Mouse (Mus musculus): ENCODE results near the gene Pcdh19. TPM values are rescaled to one million over a fixed set of nuclear protein-coding genes. Genes with fewer than 3 reads are reported as not detected.

Pcdh19 gene
- total RNA-seq, 1 experiment from 2014 or later, result not detected

DNA sequence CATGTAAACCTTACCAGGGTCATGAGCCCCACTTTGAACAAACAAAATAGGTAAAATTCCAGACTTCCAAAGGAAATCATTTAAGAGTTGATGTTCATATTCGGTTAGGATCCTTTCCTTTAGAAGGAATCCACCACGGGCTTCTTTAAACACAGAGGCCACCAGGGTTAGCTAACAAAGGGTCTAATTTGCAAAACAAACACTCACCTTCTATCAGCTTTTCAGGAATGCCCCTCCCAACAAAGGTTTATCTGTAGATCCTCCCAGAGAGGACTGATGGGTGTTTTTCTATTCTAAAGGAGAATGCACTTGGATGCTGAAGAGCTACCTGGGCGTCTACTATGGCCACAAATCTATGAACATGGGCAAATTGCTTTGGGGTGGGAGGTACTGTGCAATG, 15.0 kb downstream of the Pcdh19 start:
- ATAC-seq (replicated peaks; ENCODE audit: insufficient number of reproducible peaks, low FRiP score, low TSS enrichment, poor library complexity, severe bottlenecking), result no peak

DNA sequence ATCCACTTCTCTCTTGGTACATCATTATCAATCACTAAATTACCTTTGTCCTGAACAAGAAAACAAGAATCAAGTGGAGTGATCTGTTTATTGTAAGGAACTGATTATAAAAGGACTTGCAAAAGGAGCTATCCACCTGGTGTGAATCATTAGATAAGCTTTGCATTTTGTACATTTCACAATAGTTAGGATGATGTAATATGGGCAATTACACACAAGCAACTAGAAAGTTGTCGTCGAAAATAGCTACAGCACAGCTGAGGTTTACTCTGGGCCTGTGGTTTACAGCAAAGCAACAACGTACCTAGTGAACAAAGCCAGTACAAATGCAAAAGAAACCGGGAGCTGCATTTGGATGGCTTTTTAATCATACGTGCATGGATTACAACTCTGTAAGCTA, 28.7 kb downstream of the Pcdh19 start:
- no peak for ATAC-seq (replicated peaks; ENCODE audit: insufficient number of reproducible peaks, low FRiP score, low TSS enrichment, poor library complexity, severe bottlenecking)

DNA sequence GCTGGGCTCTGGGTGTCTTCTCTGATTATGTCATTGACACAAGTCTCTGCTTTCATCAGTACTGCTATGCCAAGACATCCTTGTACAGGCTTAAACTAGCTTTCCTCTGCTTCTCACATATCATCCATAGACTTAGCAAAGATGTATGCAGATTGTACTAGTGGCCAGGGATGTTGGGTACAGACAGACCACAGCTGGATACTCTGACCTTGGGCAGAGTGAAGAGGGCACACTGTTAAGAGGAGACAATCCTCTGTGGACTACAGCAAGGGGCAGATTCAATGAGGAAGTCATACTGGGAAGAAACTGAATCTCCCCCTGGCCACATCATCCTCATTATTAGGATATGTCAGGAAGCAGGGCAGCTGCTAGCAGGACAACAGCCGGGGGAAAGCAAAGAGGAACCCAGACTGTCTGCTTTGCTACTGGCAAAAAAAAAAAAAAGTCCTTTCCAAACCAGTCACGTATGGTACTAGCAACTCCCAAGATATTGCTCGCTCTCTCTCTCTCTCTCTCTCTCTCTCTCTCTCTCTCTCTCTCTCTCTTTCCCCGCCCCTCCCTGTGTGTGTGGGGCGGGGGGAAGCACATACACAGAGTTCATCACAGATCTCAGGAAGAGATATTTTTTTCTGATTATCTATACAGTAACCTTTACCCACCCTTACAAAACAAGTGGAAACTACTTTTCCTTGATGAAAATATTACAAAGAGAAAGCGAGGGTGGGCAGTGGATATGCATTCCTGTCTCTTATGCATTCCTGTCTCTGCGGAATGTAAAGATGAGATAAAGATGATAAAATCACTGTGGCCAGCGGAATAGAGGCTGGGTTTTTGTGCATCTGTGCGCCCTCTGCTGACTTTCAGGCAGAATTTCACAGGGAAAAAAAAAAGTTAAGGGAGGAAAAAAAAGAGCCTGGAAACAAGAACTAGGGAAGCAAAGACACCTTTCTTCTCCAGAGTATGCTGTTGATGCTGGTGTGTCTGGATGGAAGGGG, 31.2 kb downstream of the Pcdh19 start:
- no peak for ATAC-seq (replicated peaks; ENCODE audit: insufficient number of reproducible peaks, low FRiP score, low TSS enrichment, poor library complexity, severe bottlenecking)

DNA sequence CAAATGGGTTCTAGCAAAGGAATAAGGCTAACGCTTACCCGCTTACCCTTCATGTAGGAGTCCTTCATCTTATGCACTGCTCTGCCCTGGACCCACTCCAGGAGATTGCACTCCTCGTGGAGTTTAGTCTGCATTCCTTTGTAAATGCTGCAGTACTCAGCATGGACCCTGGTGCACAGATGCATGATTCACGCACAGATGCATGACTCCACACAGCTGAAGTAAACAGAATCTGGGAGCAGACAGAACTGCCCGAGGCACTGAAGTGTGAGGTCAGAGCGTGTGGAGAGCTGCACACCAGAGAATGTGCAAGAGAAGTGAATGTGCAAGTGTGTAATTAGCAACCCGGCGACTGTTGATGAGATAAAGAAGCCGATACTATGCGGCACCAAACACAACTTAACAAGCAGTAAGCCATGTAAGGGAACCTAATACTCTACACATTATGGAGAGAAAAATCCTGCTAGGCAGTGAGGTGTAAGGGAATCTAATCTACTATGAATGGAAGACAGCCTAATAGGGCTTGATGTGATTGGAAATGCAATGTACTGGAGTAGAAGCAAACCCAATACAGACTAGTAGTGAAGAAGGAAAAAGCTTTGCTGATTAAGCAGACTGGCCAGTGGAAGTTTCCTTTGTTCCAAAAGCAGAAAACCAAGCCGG, 32.8 kb downstream of the Pcdh19 start:
- no peak for ATAC-seq (replicated peaks; ENCODE audit: insufficient number of reproducible peaks, low FRiP score, low TSS enrichment, poor library complexity, severe bottlenecking)

DNA sequence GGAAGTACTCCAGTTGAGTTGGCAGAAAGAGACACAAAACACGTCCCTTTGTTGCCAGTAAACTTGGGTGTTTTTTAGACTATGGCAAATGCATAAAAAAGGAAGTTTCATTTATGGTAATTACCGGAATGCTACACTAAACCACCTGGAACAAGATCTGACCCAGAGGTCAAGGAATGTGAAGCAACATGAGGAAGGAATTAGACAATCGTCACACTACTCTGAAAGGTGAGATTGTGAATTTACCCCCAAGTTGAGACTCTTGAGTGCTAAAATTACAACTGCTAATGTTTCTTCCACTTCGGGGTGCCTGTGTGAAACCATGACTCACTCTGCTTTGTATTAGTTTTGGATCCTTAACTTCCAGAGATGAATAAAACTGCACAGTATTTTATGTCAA, 33.6 kb downstream of the Pcdh19 start:
- no peak for ATAC-seq (replicated peaks; ENCODE audit: insufficient number of reproducible peaks, low FRiP score, low TSS enrichment, poor library complexity, severe bottlenecking)

DNA sequence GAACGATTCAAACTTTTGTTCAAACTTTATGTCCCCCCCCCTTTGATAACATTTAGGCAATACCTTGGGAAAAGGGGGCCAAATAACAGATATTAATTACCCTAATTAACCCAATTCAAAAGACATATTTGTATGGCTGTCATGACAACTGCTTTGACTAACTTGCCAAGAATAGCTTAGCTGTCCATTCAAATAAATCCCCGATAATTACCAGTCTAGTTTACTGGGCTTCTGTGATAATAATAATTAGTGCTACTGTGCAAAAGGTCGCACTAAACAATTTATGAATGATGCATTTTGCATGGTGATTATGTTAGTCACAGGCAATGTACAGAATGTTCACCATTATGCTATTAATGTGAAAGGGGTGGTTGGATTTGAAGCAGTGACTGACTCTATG, 35.7 kb downstream of the Pcdh19 start:
- ATAC-seq (replicated peaks; ENCODE audit: insufficient number of reproducible peaks, low FRiP score, low TSS enrichment, poor library complexity, severe bottlenecking), result no peak

DNA sequence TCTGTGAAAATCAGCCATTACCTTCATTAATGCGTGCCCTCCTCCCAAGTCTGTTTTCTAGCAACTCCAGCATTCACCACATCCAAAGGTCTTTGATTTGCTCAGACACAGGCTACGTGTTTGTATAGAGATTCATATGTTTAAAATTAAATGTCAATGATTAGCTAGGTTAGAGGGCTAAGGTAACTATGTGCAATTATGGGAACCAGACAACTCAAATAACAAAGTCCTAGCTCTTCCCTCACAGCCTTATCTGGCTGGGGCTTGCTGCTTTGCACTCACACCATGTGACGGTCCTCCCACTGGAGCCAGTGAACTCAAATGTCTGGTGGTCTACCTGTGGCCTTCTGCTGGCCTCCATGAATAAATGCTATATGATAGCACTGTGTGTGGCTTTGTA, 38.4 kb downstream of the Pcdh19 start:
- ATAC-seq (replicated peaks; ENCODE audit: insufficient number of reproducible peaks, low FRiP score, low TSS enrichment, poor library complexity, severe bottlenecking), result no peak

DNA sequence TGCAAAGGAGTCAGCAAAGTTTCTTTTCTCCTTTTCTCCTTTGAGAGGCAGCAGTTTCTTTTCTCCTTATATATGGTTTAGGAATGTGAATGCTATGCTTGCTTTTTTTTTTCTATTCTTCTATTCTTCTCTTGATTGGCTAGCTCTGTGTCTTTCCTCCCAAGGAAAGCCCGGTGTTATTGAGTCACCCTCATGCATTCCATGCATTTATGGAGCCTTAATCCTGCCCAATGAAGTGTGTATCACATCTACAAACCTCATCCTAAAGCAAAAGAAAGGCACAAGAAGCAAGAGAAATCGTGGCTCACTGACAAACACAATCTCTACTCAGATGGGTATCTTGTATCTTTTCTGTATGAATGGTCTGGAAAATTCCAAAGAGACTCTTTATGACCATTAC, 41.0 kb downstream of the Pcdh19 start:
- no peak for ATAC-seq (replicated peaks; ENCODE audit: insufficient number of reproducible peaks, low FRiP score, low TSS enrichment, poor library complexity, severe bottlenecking)

DNA sequence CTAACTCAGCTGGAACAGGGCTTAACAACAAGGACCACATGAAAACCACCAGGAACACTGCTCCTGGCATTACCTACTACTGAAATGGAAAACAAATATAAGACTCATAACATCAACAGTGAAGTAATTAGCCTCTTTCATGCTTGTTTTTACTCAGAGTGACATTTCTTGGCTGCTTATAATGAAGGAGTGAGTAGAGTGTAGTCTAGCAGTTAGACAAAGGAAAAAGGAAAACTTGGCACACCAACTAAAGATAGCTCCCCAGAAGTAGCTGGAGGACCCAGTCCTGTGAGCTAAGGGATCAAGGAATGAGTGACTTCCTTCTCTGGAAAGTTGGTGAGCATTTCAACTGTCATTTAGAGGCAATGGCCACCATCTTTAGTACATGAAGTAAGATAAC, 49.3 kb downstream of the Pcdh19 start:
- no peak for ATAC-seq (replicated peaks; ENCODE audit: insufficient number of reproducible peaks, low FRiP score, low TSS enrichment, poor library complexity, severe bottlenecking)

DNA sequence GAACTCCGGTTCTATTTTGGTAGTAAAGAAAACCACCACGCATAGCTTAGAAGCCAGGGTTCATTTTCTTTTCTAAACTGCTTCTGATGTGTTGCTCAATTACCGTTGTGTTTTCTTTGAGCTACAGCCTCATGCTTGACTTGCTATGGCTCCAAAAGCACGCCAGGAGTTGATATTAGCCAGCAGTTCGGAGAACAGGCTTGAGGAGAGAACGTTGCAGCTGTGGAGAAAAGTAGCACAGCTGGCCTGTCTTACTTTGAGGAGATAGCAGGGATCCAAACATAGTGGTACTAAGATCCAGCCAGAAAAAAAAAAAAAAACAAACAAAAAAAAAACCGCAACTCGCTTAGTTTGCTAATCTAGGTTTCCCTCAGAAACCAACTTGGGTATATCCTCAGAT, 59.2 kb downstream of the Pcdh19 start:
- no peak for ATAC-seq (replicated peaks; ENCODE audit: insufficient number of reproducible peaks, low FRiP score, low TSS enrichment, poor library complexity, severe bottlenecking)

DNA sequence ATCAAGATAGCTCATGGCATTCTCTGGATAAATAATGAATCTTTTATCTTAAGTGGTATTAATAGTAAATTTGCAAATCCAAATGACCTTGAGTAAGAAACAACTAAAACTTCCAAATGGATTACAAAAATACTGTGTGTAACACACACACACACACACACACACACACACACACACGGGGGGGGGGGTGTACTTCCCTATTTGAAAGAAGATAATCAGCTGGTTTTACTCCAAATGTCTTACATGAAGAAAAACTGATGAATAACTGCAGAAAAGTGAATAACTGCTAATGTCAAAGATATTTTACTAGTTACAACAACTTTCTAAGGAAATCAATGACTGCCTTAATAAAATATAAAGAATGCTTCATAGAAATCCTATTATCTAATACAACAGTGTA, 70.6 kb downstream of the Pcdh19 start:
- no peak for ATAC-seq (replicated peaks; ENCODE audit: insufficient number of reproducible peaks, low FRiP score, low TSS enrichment, poor library complexity, severe bottlenecking)

DNA sequence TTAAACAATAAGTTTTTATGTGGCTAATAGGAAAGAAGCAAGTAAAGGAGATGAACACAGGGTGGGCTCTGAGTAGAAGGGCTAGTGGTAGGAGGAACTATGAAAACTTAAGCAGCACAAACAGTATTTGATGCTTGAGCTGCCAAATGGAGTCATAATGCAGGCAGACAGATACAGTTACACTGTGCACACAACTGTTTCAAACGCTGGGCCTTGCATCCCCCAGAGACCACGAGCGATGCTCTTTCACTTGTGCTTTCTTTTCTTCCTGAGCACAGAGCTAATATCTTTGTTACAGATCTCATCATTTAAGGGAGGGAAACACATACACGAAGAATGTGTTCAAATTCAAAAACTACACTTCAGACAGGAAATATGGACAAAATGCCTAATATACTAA, 83.0 kb downstream of the Pcdh19 start:
- no peak for ATAC-seq (replicated peaks; ENCODE audit: insufficient number of reproducible peaks, low FRiP score, low TSS enrichment, poor library complexity, severe bottlenecking)

DNA sequence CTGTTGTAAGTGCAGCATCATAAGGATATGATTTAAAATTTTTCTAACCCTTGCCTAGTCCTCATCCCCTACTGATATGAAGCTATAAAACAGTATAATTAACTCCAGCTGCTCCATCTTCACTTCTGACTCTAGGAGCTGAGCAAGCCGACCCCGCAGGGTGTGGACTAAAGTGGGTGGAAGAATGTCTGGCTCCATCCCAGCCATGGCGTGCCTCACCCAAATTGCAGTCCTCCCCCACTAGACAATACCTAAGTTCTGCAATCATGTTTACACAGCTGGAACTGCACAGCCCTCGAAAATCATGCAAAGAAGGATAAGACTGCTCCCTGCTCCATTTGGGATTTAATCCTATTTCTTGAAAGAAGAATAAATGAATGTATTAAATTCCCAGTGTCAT, 84.5 kb downstream of the Pcdh19 start:
- ATAC-seq (replicated peaks; ENCODE audit: insufficient number of reproducible peaks, low FRiP score, low TSS enrichment, poor library complexity, severe bottlenecking), result no peak

DNA sequence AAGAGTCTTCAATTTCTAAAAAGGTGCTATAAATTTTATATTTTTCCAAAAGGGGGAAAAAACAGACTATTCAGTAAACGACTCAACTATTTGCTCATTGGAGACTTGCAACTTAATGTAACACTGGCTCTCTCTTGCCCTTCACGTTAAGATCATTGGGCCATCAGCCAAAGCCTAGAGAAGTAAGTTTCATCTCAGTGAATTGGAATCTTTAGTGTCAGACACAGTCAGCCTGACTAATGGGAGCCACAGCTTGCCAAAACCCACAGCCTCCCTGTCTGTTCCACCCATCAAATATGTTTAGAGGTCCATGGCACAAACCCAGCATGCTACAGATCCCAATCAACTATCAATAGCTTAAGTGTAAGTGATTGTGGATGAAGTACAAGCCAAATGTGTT, 86.7 kb downstream of the Pcdh19 start:
- no peak for ATAC-seq (replicated peaks; ENCODE audit: insufficient number of reproducible peaks, low FRiP score, low TSS enrichment, poor library complexity, severe bottlenecking)

DNA sequence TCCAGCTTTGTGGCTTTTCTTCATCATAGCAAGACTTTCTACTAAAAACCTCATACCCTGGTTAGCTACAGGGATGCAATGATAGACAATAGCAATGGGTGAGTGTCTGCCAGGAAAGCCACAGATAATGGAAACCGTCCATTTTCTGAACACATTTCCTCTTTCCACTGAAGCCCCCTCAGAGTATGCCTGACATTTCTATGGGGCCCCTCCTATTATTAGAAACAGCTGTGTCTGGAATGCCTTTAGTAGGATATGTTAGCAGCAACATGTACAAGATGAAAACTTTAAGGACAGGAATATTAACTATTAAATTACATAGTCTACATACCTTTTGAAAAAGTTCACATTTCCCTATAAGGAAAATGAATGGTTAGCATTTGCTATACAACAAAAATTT, 87.1 kb downstream of the Pcdh19 start:
- no peak for ATAC-seq (replicated peaks; ENCODE audit: insufficient number of reproducible peaks, low FRiP score, low TSS enrichment, poor library complexity, severe bottlenecking)

DNA sequence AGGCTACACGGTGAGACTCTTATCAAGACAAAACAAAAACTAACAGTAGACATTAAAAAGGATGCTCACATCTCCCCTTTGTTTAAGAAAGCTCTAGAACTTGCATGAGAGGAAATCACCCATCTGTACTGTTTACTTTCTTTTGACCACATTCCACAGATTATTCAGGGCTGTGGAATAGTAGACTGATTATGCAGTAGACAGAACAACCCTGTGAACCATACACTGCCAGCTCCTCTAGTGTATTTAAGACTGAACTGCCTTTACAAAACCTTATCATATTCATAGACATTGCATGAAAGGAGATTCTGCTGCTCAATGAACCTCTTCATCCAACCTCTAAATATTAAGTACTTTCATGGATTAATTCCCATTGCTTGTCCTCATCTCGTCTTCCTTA, 87.6 kb downstream of the Pcdh19 start:
- no peak for ATAC-seq (replicated peaks; ENCODE audit: insufficient number of reproducible peaks, low FRiP score, low TSS enrichment, poor library complexity, severe bottlenecking)

DNA sequence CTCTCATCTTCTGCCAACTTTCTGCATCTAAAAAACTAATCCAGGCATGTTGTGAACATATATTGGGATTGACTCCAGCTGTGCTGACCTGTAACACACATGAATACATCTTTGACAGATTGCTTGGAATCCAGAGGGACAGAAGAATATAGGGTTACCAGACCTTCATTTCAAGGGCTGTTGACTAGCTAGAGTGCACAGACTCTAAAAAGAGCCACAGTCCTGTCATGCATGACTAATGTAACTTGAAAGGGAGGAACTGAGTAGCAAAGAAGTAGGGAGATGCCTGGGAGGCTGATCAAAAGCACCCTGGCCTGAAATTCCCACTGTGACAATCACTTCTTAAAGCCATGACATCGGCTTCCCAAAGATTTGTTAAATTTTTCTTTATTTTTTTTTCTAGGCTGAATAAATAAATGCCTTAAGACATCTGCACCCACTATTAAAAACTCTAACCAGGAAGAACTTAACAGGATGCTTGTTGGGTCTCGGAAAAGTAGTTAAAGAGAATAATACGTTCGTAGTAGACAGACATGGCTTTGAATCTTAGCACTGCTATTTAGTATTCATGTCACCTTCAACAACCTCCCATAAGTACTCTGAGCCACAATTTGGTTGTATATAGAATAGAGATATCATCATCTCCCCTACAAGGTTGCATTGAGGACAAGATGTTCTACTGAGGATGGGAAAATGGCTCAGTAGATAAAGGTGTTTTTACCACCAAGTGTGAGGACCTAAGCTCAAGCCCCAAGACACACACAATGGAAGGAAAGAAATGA, 113.0 kb downstream of the Pcdh19 start:
- no peak for ATAC-seq (replicated peaks; ENCODE audit: insufficient number of reproducible peaks, low FRiP score, low TSS enrichment, poor library complexity, severe bottlenecking)

DNA sequence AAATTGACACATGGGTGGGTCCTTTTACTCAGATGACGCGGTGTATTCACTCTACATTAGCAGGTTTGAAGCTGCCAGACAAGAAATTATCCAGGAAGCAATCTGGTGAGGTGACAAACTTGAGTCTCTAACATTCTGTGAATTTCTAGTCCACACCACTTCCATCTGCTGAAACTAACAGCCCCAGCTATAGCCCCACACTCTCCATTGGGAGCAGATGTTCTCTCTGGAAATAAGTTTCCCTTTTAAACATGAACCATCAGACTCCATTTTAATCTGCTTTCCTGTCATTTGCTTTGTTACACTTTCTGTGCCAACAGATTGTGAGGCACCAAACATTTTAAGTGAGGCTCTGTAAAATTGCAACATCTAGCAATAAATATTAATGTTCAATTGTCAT, 123.4 kb downstream of the Pcdh19 start:
- no peak for ATAC-seq (replicated peaks; ENCODE audit: insufficient number of reproducible peaks, low FRiP score, low TSS enrichment, poor library complexity, severe bottlenecking)
